Mouse (Mus musculus): ENCODE data around the gene Ctbp2.

DNA sequence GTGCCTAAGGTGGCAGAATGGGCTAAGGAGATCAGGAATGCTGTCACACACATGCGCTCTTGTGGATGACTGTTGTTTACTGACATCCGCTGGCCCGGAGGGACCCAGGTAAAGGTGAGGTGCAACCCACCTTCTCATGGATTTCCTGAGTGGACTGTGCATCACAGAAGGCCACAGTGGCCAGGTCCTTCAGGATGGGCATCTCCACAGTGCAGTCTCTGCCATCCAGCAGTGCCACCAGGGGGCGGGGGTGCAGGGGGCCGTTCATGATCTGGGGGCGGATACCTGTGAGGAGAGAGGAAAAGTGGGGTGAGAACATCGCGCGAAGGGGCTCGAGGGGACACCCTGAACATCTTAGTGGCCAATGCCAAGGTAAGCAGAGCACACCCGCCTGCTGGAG is 125.1 kb downstream of the Ctbp2 start:
- TF ChIP-seq CTCF (IDR thresholded peaks at IDR 0.05; ENCODE audit: insufficient read depth, low read depth, low read length) (no peak), POLR2A (IDR thresholded peaks at IDR 0.05; ENCODE audit: insufficient read depth, low read depth, low read length) (no peak)

Measured in olfactory bulb, adult 2 months (tissue).